Mouse (Mus musculus): ENCODE measurements at regions not wholly inside any gene's neighbourhood (a gene's known extent, or its start where the extent isn't known, plus 50 kb on each side); places are given as distances from the start of the nearest gene placed in this dataset.

GRCm38 (mm10) chr16:50792506-50792905 lies 201.6 kb upstream of the Ccdc54 start:
- no peak overlapping the region for H3K4me2 ChIP-seq (ENCODE audit: low read depth, low read length, poor library complexity, severe bottlenecking)
- no peaks in the 10 kb centered on the region for H3K9me3 ChIP-seq (ENCODE audit: low read length)
- H3K27ac ChIP-seq (ENCODE audit: low read depth, low read length): no peak overlapping the region
- H3K4me1 ChIP-seq (ENCODE audit: insufficient read depth, low read length): no peaks in the 10 kb centered on the region
- no peak overlapping the region for H3K9ac ChIP-seq (replicated peaks; ENCODE audit: low read length, poor library complexity, severe bottlenecking)
- H3K27me3 ChIP-seq (ENCODE audit: insufficient read depth, low read length): no peaks in the 10 kb centered on the region
- WGBS: 39% methylated on average over 2 of the region's 2 CpGs
- DNase-seq (ENCODE audit: low spot score) (no peak), ATAC-seq (ENCODE audit: low FRiP score) (no peak)
- no peaks in the 10 kb centered on the region for H3K36me3 ChIP-seq (ENCODE audit: insufficient read depth, low read length)
- no peak for TF ChIP-seq CTCF (IDR thresholded peaks at IDR 0.05)
- no peak overlapping the region for H3K4me3 ChIP-seq (ENCODE audit: low read depth, low read length)

GRCm38 (mm10) chr16:50788702-50789101 lies 197.7 kb upstream of the Ccdc54 start:
- DNase-seq (ENCODE audit: low spot score) (no peak), ATAC-seq (ENCODE audit: low FRiP score) (no peak)
- H3K4me3 ChIP-seq (ENCODE audit: low read depth, low read length): no peak overlapping the region
- no peaks in the 10 kb centered on the region for H3K27me3 ChIP-seq (ENCODE audit: insufficient read depth, low read length)
- H3K4me2 ChIP-seq (ENCODE audit: low read depth, low read length, poor library complexity, severe bottlenecking): no peak overlapping the region
- H3K27ac ChIP-seq (ENCODE audit: low read depth, low read length): no peak overlapping the region
- no peak for TF ChIP-seq CTCF (IDR thresholded peaks at IDR 0.05)
- H3K36me3 ChIP-seq (ENCODE audit: insufficient read depth, low read length): no peaks in the 10 kb centered on the region
- 94% methylated on average over 4 of the region's 4 CpGs for WGBS
- no peaks in the 10 kb centered on the region for H3K9me3 ChIP-seq (ENCODE audit: low read length)
- H3K9ac ChIP-seq (replicated peaks; ENCODE audit: low read length, poor library complexity, severe bottlenecking): no peak overlapping the region
- H3K4me1 ChIP-seq (ENCODE audit: insufficient read depth, low read length): peaks cover 2% of the 10 kb centered on the region; the same call in 1 of the 2 replicates

GRCm38 (mm10) chr16:50786199-50786598 lies 195.2 kb upstream of the Ccdc54 start:
- H3K36me3 ChIP-seq (ENCODE audit: insufficient read depth, low read length): no peaks in the 10 kb centered on the region
- DNase-seq (ENCODE audit: low spot score) (no peak), ATAC-seq (ENCODE audit: low FRiP score) (no peak)
- H3K4me2 ChIP-seq (ENCODE audit: low read depth, low read length, poor library complexity, severe bottlenecking): no peak overlapping the region
- H3K9ac ChIP-seq (replicated peaks; ENCODE audit: low read length, poor library complexity, severe bottlenecking): no peak overlapping the region
- H3K4me1 ChIP-seq (ENCODE audit: insufficient read depth, low read length): peaks cover 3% of the 10 kb centered on the region; the same call in 1 of the 2 replicates
- no peaks in the 10 kb centered on the region for H3K27me3 ChIP-seq (ENCODE audit: insufficient read depth, low read length)
- no peak overlapping the region for H3K27ac ChIP-seq (ENCODE audit: low read depth, low read length)
- no peak overlapping the region for H3K4me3 ChIP-seq (ENCODE audit: low read depth, low read length)
- 83% methylated on average over 3 of the region's 3 CpGs for WGBS
- TF ChIP-seq CTCF (IDR thresholded peaks at IDR 0.05): no peak
- no peaks in the 10 kb centered on the region for H3K9me3 ChIP-seq (ENCODE audit: low read length)

- Histone ChIP-seq H3K4me2 (ENCODE audit: low read depth, low read length, poor library complexity, severe bottlenecking) (no peak overlapping the region), H3K4me1 (ENCODE audit: insufficient read depth, low read length) (peaks cover 3% of the 10 kb centered on the region; the same call in 1 of the 2 replicates), H3K27me3 (ENCODE audit: insufficient read depth, low read length) (no peaks in the 10 kb centered on the region), H3K27ac (ENCODE audit: low read depth, low read length) (no peak overlapping the region), H3K36me3 (ENCODE audit: insufficient read depth, low read length) (no peaks in the 10 kb centered on the region), H3K9ac (replicated peaks; ENCODE audit: low read length, poor library complexity, severe bottlenecking) (no peak overlapping the region), H3K9me3 (ENCODE audit: low read length) (no peaks in the 10 kb centered on the region), H3K4me3 (ENCODE audit: low read depth, low read length) (no peak overlapping the region)
- TF ChIP-seq CTCF (IDR thresholded peaks at IDR 0.05): no peak
- 91% methylated on average over 1 of the region's 1 CpGs for WGBS
- DNase-seq (ENCODE audit: low spot score): no peak
- ATAC-seq (ENCODE audit: low FRiP score): no peak
These were observed 194.4 kb upstream of the Ccdc54 start for GRCm38 (mm10) chr16:50785384-50785783.

DNA sequence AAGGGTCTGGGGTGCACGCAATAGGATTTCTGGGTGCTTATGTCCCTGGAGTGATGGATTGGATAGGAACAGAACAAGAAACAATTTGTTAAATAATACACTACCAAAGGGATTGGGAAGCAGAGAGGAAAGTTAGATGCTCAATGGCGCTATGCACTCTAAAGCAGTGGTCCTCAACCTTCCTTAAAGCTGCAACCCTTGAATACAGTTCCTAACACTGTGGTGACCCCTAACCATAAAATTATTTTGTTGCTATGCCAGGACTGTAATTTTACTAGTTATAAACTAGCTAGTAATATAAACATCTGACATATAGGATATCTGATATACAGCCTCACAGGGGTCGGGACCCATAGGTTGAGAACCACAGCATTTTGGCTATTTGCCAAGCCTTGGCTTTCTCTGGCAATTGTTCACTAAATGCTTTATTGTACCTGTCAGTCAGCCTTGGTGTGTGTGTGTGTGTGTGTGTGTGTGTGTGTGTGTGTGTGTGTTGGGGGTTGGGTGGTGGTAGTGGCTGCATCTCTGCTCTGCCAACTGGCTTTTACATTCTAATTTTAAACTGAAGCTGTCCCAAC lies 193.8 kb upstream of the Ccdc54 start:
- Histone ChIP-seq H3K4me2 (ENCODE audit: low read depth, low read length, poor library complexity, severe bottlenecking) (0 out of 2 replicates have a peak overlapping the region, but pooled peaks have one; percentile 22), H3K27ac (ENCODE audit: low read depth, low read length) (no peak overlapping the region), H3K4me3 (ENCODE audit: low read depth, low read length) (no peak overlapping the region), H3K9ac (replicated peaks; ENCODE audit: low read length, poor library complexity, severe bottlenecking) (no peak overlapping the region), H3K4me1 (ENCODE audit: insufficient read depth, low read length) (peaks cover 3% of the 10 kb centered on the region; the same call in 1 of the 2 replicates), H3K9me3 (ENCODE audit: low read length) (no peaks in the 10 kb centered on the region), H3K27me3 (ENCODE audit: insufficient read depth, low read length) (no peaks in the 10 kb centered on the region), H3K36me3 (ENCODE audit: insufficient read depth, low read length) (no peaks in the 10 kb centered on the region)
- DNase-seq (ENCODE audit: low spot score): no peak
- TF ChIP-seq CTCF (IDR thresholded peaks at IDR 0.05): no peak
- ATAC-seq (ENCODE audit: low FRiP score): no peak
- 71% methylated on average over 3 of the region's 3 CpGs for WGBS

- H3K9me3 ChIP-seq (ENCODE audit: low read length): no peaks in the 10 kb centered on the region
- DNase-seq (ENCODE audit: low spot score) (no peak), ATAC-seq (ENCODE audit: low FRiP score) (no peak)
- H3K4me2 ChIP-seq (ENCODE audit: low read depth, low read length, poor library complexity, severe bottlenecking): peak overlapping the region; percentile 22; the same call in 1 of the 2 replicates
- no peaks in the 10 kb centered on the region for H3K36me3 ChIP-seq (ENCODE audit: insufficient read depth, low read length)
- peaks cover 3% of the 10 kb centered on the region; the same call in 1 of the 2 replicates for H3K4me1 ChIP-seq (ENCODE audit: insufficient read depth, low read length)
- 30% methylated on average over 20 of the region's 20 CpGs for WGBS
- no peak overlapping the region for H3K4me3 ChIP-seq (ENCODE audit: low read depth, low read length)
- no peak overlapping the region for H3K9ac ChIP-seq (replicated peaks; ENCODE audit: low read length, poor library complexity, severe bottlenecking)
- no peak overlapping the region for H3K27ac ChIP-seq (ENCODE audit: low read depth, low read length)
- TF ChIP-seq CTCF (IDR thresholded peaks at IDR 0.05): no peak
- no peaks in the 10 kb centered on the region for H3K27me3 ChIP-seq (ENCODE audit: insufficient read depth, low read length)
These were observed 193.1 kb upstream of the Ccdc54 start for GRCm38 (mm10) chr16:50783784-50784650.

Measured in midbrain, postnatal 0 days (tissue).